Mouse (Mus musculus) stomach, postnatal 0 days (tissue): ENCODE data around the gene Pip4k2a. TPM values are rescaled to one million over a fixed set of nuclear protein-coding genes. Genes with fewer than 3 reads are reported as not detected.
A peak's percentile ranks its signal among the peaks of the same experiment; 100 is the strongest.

ENCODE experiments used
- ATAC-seq: fragments of 200-750 bp; cut with Nextera tagmentation; 2 replicates; pipeline ENCODE4 v1.8.0; 2017; ENCODE audit not compliant: low FRiP score, low TSS enrichment
- DNase-seq: peaks from one replicate; pipeline ENCODE4 v3.0.0-alpha.2; 2016; ENCODE audit warnings: low spot score
- H3K27ac ChIP-seq: fragments of 300-500 bp; sonication (generic); replicated peaks from 2 replicates; pipeline ENCODE4 v1.5.1; 2014; ENCODE audit warnings: mild to moderate bottlenecking, control low read depth
- H3K27me3 ChIP-seq: fragments of 300-500 bp; sonication (generic); 2 replicates; pipeline ENCODE4 v1.6.1; 2014; ENCODE audit warnings: low read length; ENCODE audit not compliant: control insufficient read depth, insufficient read depth
- H3K36me3 ChIP-seq: fragments of 300-500 bp; sonication (generic); 2 replicates; pipeline ENCODE4 v1.6.1; 2014; ENCODE audit warnings: low read length, mixed read lengths; ENCODE audit not compliant: control insufficient read depth, insufficient read depth
- H3K4me1 ChIP-seq: fragments of 300-500 bp; sonication (generic); replicated peaks from 2 replicates; pipeline ENCODE4 v1.6.1; 2014; ENCODE audit warnings: antibody characterized with exemption; ENCODE audit not compliant: control insufficient read depth, insufficient read depth
- H3K4me2 ChIP-seq: fragments of 300-500 bp; sonication (generic); replicated peaks from 2 replicates; pipeline ENCODE4 v1.6.1; 2014; ENCODE audit warnings: low read depth, mild to moderate bottlenecking, control low read depth, moderate library complexity
- H3K4me3 ChIP-seq: fragments of 300-500 bp; sonication (generic); 2 replicates; pipeline ENCODE4 v1.5.1; 2014; ENCODE audit warnings: low read depth, low read length, control low read depth
- H3K9ac ChIP-seq: fragments of 300-500 bp; sonication (generic); 2 replicates; pipeline ENCODE4 v1.6.1; 2014; ENCODE audit warnings: mild to moderate bottlenecking, low read length, control low read depth, mixed read lengths
- H3K9me3 ChIP-seq: fragments of 300-500 bp; sonication (generic); 2 replicates; pipeline ENCODE4 v1.6.1; 2016; ENCODE audit warnings: low read length; ENCODE audit not compliant: control insufficient read depth
- CTCF ChIP-seq: IDR thresholded peaks from 2 replicates; pipeline ENCODE4 v1.5.1; 2016; ENCODE audit warnings: antibody characterized with exemption, low read depth, mild to moderate bottlenecking, moderate library complexity
- EP300 ChIP-seq: optimal IDR thresholded peaks from 2 replicates; pipeline ENCODE3; 2016; ENCODE audit warnings: antibody characterized with exemption
- WGBS: fragments of 180-500 bp; shearing (Covaris S2); extraction: QIAGEN DNeasy Blood & Tissue Kit; methylation state at CpG from one replicate; pipeline ENCODE4 v1.1.7; 2014; 5-methylcytosine and 5-hydroxymethylcytosine counted together
- polyA plus RNA-seq: library from polyadenylated mRNA; unstranded; fragments of >200 nt; fragmentation: Nextera tagmentation; extraction: Ambion mirVana; gene quantifications from 2 replicates; pipeline ENCODE4 v1.2.1, GENCODE M21; 2015

The Pip4k2a gene
- polyA plus RNA-seq, 1 experiment from 2014 or later, result 4.5 TPM

- Histone ChIP-seq H3K9me3 (no peaks in the 10 kb centered on the region), H3K4me3 (peak overlapping the region; percentile 40), H3K4me2 (peak overlapping the region; percentile 65), H3K36me3 (no peaks in the 10 kb centered on the region), H3K27ac (no peak overlapping the region), H3K9ac (no peak overlapping the region), H3K4me1 (peaks cover 5% of the 10 kb centered on the region; the same call in 1 of the 2 replicates), H3K27me3 (peaks cover 9% of the 10 kb centered on the region; the same call in 1 of the 2 replicates)
- 22% methylated on average over 17 of the region's 17 CpGs for WGBS
- DNase-seq, result no peak
- TF ChIP-seq CTCF (no peak), EP300 (no peak)
- no peak; the same call in 1 of the 2 replicates for ATAC-seq
Measured at GRCm38 (mm10) chr2:18799265-18799965, 198.5 kb downstream of the Pip4k2a start.

DNA sequence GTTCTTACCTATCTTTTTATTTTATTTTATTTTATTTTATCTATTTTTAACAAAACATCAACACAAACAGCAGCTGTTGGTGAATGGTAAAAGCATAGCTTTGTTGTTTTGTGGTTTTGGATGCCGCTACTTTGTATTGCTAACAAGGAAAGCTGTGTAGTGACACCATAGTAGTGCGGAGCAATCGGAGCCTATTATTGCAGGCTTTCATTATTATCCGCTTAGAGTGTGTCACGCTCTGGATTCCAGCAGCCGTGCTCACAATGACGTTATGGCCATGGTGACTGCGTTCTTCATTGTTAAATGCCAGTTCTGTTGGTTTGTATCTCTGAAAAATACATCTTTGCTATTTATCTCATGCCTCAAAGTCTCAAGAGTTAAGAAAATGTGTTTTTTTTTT is 200.2 kb downstream of the Pip4k2a start:
- no peaks in the 10 kb centered on the region for H3K36me3 ChIP-seq
- no peaks in the 10 kb centered on the region for H3K9me3 ChIP-seq
- H3K27ac ChIP-seq, result no peak overlapping the region
- H3K27me3 ChIP-seq, result peaks cover 9% of the 10 kb centered on the region; the same call in 1 of the 2 replicates
- TF ChIP-seq EP300, result no peak
- no peak for TF ChIP-seq CTCF
- no peak for ATAC-seq
- 88% methylated on average over 8 of the region's 8 CpGs for WGBS
- DNase-seq, result no peak
- H3K4me1 ChIP-seq, result peaks cover 5% of the 10 kb centered on the region; the same call in 1 of the 2 replicates
- no peak overlapping the region for H3K9ac ChIP-seq
- no peak overlapping the region for H3K4me2 ChIP-seq
- H3K4me3 ChIP-seq, result no peak overlapping the region

GRCm38 (mm10) chr2:18794261-18794660 is 203.7 kb downstream of the Pip4k2a start:
- Histone ChIP-seq H3K27ac (no peak overlapping the region), H3K27me3 (peaks cover 2% of the 10 kb centered on the region; the same call in 1 of the 2 replicates), H3K4me1 (no peaks in the 10 kb centered on the region), H3K36me3 (no peaks in the 10 kb centered on the region), H3K4me2 (no peak overlapping the region), H3K9me3 (no peaks in the 10 kb centered on the region), H3K4me3 (no peak overlapping the region), H3K9ac (no peak overlapping the region)
- TF ChIP-seq EP300, result no peak
- TF ChIP-seq CTCF, result no peak
- 67% methylated on average over 4 of the region's 4 CpGs for WGBS
- no peak for ATAC-seq
- no peak for DNase-seq

Other genes starting within 250 kb of the Pip4k2a start
- gene 4930426L09Rik, start 217 bp upstream of the Pip4k2a start, polyA plus RNA-seq, result 0.44 and 0.93 TPM in 2 replicates
- gene Armc3, start 201.2 kb upstream of the Pip4k2a start, polyA plus RNA-seq, result 0.04 and 0.11 TPM in 2 replicates